Mouse (Mus musculus): Measurements from ENCODE around the gene Rbck1.

DNA sequence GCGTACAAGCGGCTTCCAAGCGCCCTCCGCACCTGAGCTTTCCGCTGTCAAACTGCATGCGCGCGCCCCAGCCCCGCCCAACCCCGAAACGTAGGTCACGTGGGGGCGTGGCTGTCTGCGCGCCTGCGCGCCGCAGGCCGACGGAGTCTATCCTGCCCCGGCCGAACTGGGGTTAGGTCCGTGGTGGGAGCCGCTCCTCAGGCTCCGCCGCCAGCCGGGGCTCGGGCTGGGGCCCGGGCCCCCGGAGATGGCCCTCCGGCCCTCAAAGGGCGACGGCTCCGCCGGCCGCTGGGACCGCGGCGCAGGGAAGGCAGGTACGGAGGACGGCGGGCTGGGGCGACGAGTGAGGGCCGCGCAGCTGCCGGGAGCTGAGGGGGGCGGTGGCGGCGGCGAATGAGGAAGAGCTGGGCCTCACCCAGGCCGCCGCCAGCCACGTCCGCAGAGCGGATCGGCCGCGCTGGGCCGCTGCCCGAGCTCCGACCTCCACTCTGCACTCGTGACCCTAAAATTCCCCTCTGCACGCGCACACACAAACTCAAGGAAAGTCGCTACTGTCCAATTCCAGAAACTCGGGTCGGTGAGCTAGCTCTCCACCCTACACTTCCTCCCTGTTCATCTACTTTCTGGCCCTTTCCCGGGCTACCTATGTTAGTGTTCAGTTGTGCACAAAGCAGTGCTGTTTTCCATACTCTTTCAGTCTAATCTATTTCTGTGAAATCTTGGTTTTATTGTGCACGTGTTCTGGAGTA, 38.6 kb downstream of the Rbck1 start, which contains the start of gene Tbc1d20:
- no peak for TF ChIP-seq CTCF (IDR thresholded peaks at IDR 0.05; ENCODE audit: control insufficient read depth, insufficient read depth, insufficient read length)
- no peak for TF ChIP-seq MYOD1 (IDR thresholded peaks at IDR 0.05; ENCODE audit: control insufficient read depth, insufficient read length, low read depth)
- TF ChIP-seq USF1 (IDR thresholded peaks at IDR 0.05; ENCODE audit: low read depth), result peak; percentile 88
- peak; percentile 77 for TF ChIP-seq MAX (IDR thresholded peaks at IDR 0.05)
- no peak for TF ChIP-seq MYOG (IDR thresholded peaks at IDR 0.05; ENCODE audit: control insufficient read depth, extremely low read depth, insufficient read length)
- TF ChIP-seq CEBPB (IDR thresholded peaks at IDR 0.05; ENCODE audit: low read depth), result no peak
- TF ChIP-seq FOSL1 (IDR thresholded peaks at IDR 0.05; ENCODE audit: insufficient read depth, low read length, poor library complexity, severe bottlenecking), result no peak
